Mouse (Mus musculus) MEL (cell line): ENCODE results near the gene Ctnna2.

Experiments
- CTCF ChIP-seq, 3 experiments: IDR thresholded peaks in 2 of 3; conservative IDR thresholded peaks in 1 of 3; 2 replicates each; pipeline ENCODE4 v1.5.1; 2011 to 2012; ENCODE audit warnings: low read length in 3 of 3, low read depth in 2 of 3, mild to moderate bottlenecking in 2 of 3, improper control_type of control experiment in 1 of 3, inconsistent platforms in 1 of 3, mixed read lengths in 1 of 3, moderate library complexity in 1 of 3; ENCODE audit not compliant: control insufficient read depth in 1 of 3, insufficient read depth in 1 of 3, poor library complexity in 1 of 3, severe bottlenecking in 1 of 3
- EP300 ChIP-seq, 2 experiments: IDR thresholded peaks; 2 replicates each; pipeline ENCODE4 v1.6.1; 2011; ENCODE audit warnings: improper control_type of control experiment in 2 of 2, low read length in 2 of 2, low read depth in 1 of 2, mild to moderate bottlenecking in 1 of 2
- GABPA ChIP-seq: IDR thresholded peaks from 2 replicates; pipeline ENCODE4 v1.6.1; 2012; ENCODE audit warnings: low read depth, mild to moderate bottlenecking, inconsistent platforms, low read length, improper control_type of control experiment, moderate library complexity
- HCFC1 ChIP-seq: IDR thresholded peaks from 2 replicates; pipeline ENCODE4 v1.6.1; 2012; ENCODE audit warnings: low read depth, mild to moderate bottlenecking, inconsistent platforms, low read length, improper control_type of control experiment, moderate library complexity
- JUND ChIP-seq: IDR thresholded peaks from 2 replicates; pipeline ENCODE4 v1.6.1; 2011; ENCODE audit warnings: low read depth, mild to moderate bottlenecking, improper control_type of control experiment, low read length
- MAFK ChIP-seq: IDR thresholded peaks from 2 replicates; pipeline ENCODE4 v1.6.1; 2011; ENCODE audit warnings: low read depth, mild to moderate bottlenecking, low read length, improper control_type of control experiment, borderline replicate concordance
- MAX ChIP-seq: IDR thresholded peaks from 2 replicates; pipeline ENCODE4 v1.6.1; 2011; ENCODE audit warnings: low read length, improper control_type of control experiment
- POLR2A ChIP-seq, 2 experiments: IDR thresholded peaks; 2 replicates each; pipeline ENCODE4 v1.6.1; 2011 to 2012; ENCODE audit warnings: low read length in 2 of 2, mild to moderate bottlenecking in 2 of 2, control low read depth in 1 of 2, improper control_type of control experiment in 1 of 2, low read depth in 1 of 2, moderate library complexity in 1 of 2; ENCODE audit not compliant: control insufficient read depth in 1 of 2, insufficient read depth in 1 of 2, poor library complexity in 1 of 2
- SMC3 ChIP-seq: IDR thresholded peaks from 2 replicates; pipeline ENCODE4 v1.6.1; 2011; ENCODE audit warnings: low read depth, low read length, improper control_type of control experiment
- TBP ChIP-seq: IDR thresholded peaks from 2 replicates; pipeline ENCODE4 v1.8.0; 2011; ENCODE audit warnings: low read depth, low read length, improper control_type of control experiment
- TCF12 ChIP-seq: IDR thresholded peaks from 2 replicates; pipeline ENCODE4 v1.6.1; 2014; ENCODE audit warnings: low read depth, mild to moderate bottlenecking, inconsistent platforms, low read length, improper control_type of control experiment, moderate library complexity
- USF1 ChIP-seq: IDR thresholded peaks from 2 replicates; pipeline ENCODE4 v1.6.1; 2014; ENCODE audit warnings: low read depth, mild to moderate bottlenecking, inconsistent platforms, low read length, improper control_type of control experiment, moderate library complexity

DNA sequence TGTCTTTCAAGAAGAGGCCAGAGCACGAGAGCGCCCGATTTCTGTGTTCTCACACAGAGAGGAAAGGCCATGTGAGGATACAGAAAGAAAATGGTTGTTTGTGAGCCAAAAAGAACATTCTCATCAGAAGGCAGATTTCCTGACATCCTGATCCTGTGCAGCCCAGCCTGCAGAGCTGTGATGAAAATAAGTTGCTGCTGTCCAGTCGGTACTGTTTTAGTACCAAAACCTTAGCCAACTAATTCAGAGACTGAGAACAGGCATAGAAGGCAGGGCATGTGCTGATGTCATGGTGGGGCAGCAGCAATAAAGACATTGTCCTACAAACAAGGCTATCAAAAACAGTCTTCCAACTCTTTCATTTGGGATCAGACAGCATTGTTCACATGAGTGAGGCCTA is 549.1 kb downstream of the Ctnna2 start:
- no peak for TF ChIP-seq SMC3
- TF ChIP-seq CTCF (IDR thresholded peaks at IDR 0.05 in 2 of 3, conservative IDR thresholded peaks at IDR 0.05 in 1 of 3; ENCODE audit: control insufficient read depth in 1 of 3, insufficient read depth in 1 of 3, low read depth in 2 of 3, low read length in 3 of 3, poor library complexity in 1 of 3, severe bottlenecking in 1 of 3) = no peak
- TF ChIP-seq HCFC1 = no peak
- TF ChIP-seq EP300 (IDR thresholded peaks at IDR 0.05; ENCODE audit: low read depth in 1 of 2, low read length in 2 of 2) = no peak
- TF ChIP-seq TCF12 = no peak
- TF ChIP-seq MAX = no peak
- TF ChIP-seq POLR2A (IDR thresholded peaks at IDR 0.05; ENCODE audit: control insufficient read depth in 1 of 2, insufficient read depth in 1 of 2, low read depth in 1 of 2, low read length in 2 of 2, poor library complexity in 1 of 2) = no peak
- TF ChIP-seq TBP = no peak
- TF ChIP-seq GABPA = no peak
- no peak for TF ChIP-seq USF1
- TF ChIP-seq JUND = no peak
- no peak for TF ChIP-seq MAFK
